Mouse (Mus musculus): ENCODE measurements around the gene Pip5k1a.
"Not testable (repeated sequence)": the region's sequence is repeated elsewhere in the genome, so short reads cannot be mapped to it uniquely, and the experiment has no call there.

Pip5k1a gene

DNA sequence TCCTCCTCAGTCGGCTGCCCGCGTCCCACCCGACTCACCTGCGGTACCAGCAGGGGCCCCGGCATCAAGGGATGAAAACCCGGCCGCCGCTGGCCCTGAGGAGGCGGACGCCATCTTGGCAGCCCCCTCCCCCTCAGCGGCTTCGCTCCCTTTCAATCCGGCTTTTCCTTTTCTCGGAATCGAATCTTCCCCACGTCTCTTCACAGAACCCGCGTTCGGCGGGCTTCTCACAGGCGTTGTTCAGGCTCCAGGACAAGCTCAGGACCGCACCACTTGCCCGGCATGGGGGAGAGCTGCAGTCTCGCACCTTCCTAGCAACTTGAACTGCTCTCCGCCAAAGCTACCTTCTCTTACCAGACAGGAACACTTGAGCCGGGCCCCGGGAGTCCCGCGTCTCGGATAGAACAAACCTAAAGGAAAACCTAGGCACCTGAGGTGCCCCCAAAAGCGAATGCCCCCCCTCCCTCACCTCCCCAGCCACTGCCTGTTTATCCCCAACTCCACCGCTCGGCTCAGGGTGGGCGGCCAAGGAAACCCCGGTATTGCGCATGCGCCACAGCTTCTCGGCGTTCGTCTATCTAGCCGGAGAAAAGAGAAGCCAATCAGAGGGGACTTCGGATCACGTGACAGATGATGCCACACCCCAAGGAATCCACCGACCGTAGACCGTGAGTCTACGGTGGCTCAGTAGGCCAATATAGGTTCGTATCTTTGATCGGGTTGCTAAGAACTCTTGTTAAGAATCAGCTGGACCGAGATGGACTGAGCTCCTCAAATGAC lies at the start of gene Pip5k1a:
TSS of gene Pip5k1a (minus strand) at position 593 of the 780 bp plus-strand sequence.
- DNase-seq (ENCODE audit: low spot score in 2 of 2) = peak; percentile 94 to 95

DNA sequence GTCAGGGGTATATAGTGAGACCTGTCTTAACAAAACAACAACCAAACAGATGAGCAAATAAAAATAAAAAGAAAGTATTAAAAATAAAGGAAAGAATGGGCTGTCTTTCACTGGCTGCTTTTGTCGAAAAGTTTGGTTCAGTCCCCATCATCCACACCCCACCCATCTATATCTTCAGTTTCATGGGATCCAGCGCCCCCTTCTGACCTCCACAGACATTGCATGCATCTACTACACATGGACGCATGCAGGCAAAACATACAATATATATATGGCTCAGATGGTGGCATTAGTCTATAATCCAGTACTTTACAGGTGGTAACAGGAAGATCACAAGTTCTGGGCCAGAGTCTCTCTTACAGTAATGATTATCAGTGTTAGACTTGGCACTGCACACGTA lies 47.1 kb upstream of the Pip5k1a start:
- no peak for DNase-seq (ENCODE audit: low spot score in 2 of 2)

DNA sequence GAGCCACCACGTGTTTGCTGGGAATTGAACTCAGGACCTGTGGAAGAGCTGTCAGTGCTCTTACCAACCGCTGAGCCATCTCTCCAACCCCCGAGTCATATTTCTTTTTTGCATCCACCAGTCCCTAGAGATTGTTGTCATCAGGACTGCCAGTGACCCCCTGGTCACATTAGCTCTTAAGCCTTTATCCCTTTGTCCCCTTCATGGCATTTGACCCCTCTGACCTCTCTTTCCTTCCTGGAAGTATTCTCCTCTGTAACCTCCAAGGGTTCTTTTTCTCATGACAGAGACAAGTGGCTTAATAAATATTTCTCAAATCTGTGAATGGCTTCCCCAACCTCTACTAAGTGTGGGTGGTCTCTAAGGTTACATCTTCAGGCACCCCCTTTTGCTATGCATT lies 41.2 kb upstream of the Pip5k1a start:
- no peak for DNase-seq (ENCODE audit: low spot score in 2 of 2)

DNA sequence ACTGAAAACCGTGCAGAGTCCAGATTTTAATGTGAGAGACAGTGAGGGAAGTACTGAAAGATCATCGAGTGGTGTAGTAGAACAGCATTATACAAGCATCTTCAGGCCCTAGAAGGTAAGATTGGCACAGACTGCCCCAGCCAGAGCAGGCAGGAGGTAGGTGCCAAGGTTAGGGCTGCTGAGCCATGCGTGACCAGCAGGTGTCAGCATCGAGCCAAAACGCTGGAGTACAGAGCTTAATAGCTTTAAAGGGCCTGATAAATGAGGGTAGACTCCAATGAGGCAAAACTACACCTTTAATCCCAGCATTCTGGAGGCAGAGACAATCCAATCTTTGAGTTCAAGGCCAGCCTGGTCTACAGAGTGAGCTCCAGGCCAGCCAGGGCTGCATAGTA lies 35.9 kb upstream of the Pip5k1a start:
- peak; percentile 56 to 70 for DNase-seq (ENCODE audit: low spot score in 2 of 2)

DNA sequence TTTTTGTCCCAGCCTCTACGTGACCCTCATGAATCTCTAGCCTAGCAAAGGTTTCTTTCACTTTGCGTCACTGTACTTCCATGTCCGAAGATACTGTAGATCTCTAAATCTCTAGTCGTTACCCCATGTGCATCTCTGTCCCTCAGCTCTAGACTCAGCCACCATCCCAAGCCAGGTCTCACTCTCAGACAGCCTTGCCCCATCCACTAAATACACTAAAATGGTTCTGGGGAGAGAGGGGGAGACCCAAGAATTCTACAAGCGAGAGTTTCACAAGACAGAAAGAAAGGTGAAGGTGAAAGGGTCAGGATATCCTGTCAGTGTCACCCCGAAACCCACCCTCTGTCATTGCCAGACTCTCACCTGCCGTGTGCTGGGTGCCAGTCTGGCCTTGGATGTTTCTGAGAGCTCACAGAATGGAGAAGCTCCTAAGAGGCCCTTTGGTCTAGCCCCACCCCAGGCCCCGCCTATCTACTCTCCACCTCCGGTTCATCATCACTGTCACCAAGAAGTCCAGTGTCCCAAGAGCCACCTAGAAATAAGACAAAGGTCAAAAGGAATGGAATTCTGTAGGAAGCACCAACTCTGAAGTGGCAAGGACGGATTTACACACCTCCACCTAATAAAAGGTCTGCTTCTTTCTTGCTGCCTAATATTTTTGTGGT lies 35.4 kb upstream of the Pip5k1a start, which contains the start of gene Tnfaip8l2:
TSS of gene Tnfaip8l2 (minus strand) at position 409 of the 665 bp plus-strand sequence.
- no peak for DNase-seq (ENCODE audit: low spot score in 2 of 2)

DNA sequence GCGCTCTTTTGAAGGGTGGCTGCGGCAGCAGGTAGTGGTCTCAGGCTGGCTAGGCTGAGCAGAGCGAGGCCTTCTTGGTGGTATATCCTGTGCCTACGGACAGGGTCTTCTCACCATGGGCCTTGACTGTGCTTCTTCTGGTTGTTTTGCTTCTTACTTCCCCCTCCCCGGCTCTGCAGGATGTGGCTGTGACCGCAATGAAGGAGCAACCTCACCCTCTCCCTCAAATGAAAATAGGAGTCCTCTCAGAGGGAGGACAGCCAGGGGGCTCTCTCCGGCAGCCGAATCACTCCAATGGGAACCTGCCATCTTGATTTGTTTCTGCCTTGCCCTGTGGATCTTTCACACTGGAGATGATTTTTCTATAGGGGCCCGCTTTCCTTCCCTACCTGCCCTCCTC lies 34.7 kb upstream of the Pip5k1a start:
- no peak for DNase-seq (ENCODE audit: low spot score in 2 of 2)

DNA sequence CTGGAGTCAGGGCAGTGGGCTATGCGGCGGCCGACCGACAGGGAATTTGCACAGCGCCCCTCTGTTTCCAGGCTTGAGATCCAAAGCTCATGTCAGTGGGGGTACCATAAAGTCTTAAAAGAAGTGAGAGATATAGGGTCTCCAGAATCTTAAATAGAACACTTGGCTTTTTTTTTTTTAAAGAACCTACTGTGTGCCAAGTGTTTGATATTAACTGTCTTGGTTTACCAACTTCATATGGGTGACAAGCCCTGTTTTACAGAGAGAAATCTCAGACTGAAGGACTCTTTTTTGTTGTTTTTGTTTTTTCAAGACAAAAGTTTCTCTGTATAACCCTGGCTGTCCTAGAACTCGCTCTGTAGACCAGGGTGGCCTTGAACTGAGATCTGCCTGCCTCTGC lies 34.1 kb upstream of the Pip5k1a start:
- no peak for DNase-seq (ENCODE audit: low spot score in 2 of 2)

DNA sequence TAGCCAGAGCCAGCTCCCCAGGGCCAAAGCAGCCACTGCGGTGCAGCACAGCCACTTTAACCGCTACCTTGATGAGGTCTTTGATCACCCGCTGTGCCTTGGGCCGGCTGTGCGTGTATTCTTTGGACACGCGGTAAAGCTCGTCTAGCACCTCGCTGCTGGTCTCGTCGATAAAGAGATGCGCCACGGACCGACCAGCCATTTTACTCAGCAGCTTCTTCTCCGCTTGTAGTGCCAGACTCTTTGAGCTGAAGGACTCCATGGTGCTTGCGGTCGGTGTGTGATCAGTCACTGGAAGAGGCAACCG lies 33.5 kb upstream of the Pip5k1a start:
- DNase-seq (ENCODE audit: low spot score in 2 of 2) = no peak

DNA sequence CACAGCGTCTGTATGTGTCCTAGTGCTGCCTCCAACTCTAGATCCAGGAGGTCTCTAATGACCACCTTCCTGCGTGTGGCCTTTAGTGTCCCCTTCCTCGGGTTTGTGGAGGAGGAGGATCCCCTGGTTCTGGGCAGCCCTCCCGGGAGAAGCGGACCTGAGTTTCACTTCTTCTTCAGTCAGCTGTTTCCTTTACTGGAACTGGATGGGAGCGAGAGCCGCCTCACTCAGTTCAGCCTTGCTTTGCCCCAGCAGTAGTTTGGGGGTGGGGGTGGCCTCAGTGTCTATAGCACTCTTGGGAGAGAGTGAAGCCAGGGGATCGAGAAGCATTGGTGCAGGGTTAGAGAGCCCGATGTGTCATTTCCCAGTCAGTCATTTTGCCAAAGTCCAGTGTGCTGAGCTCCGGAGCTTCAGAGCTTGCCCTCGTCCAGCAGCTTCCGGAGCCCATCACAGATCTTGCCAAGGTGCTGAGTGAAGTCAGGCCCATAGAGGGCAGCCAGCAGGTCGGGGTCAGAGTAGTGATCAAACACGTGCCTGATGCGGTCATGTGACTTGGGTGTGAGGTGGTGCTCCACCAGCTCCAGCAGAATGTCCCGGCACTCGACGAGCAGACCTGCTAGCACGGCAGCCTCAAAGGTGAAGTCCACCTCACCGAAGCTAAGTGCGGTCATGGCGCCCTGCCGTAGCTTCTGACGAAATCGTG lies 33.0 kb upstream of the Pip5k1a start:
- no peak for DNase-seq (ENCODE audit: low spot score in 2 of 2)

DNA sequence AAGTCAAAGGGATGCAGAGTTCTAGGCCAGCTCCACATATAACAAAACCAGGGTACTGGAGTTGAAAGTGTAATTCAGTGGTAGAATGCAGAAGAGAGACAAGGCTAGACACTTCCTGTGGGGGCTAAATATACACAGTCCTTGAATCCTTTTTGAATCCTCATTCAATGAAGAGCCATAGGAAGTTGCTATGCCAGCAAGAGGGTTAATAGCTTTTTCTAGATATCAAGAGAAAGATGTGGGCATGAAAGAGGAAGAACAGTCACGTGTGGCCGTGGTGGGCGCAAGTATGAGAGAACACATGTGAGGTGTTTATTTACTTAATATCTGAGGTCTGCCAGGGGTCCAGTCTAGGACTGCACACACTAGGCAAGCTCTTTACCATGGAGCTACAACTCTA lies 29.6 kb upstream of the Pip5k1a start:
- DNase-seq (ENCODE audit: low spot score in 2 of 2) = no peak

DNA sequence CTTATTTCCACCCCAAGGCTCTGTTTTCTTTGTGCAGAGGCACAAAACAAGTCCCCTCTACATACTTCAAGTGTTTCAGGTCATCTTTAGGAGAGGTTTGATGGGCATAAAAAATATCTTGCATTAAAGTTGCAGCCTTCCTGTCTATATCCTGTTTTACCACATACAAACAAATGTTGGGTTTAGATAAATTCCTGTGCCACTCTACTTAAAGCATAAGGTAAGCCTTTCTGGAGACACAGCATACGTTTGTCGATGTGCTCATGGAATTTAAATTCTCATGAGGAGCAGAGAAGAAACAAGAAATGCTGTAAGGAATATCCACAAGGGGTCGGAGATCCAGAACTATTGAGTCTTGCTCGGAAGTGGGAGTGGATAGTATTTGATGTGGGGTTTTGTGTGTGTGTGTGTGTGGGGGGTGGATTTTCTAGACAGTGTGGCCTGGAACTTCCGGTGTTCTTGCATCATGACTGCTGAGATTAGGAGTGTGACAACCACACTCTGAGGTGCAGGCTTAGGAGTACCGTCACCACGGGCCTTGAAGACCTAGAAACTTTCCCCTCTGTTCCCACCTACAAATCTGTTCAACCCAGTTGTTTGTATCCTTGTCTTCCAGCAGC lies 28.8 kb upstream of the Pip5k1a start:
- DNase-seq (ENCODE audit: low spot score in 2 of 2) = no peak

DNA sequence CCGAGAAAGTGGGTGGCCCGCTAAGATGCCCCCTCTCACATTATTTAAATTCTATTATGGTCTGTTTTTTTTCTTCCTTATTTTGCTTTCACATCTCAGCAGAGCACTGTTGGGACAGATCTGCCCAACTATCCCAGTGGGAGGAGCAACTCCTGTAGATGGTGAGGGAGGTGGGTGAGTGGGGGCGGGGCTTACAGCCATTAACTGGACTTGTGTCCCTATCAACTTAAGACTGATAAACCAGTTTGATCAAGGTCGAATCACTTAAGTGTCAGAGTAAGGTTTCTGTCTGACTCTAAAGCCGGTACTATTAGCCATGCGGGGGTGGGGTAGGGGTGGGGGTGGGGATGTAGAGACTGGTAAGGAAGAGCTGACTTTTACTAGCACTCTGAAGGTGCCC lies 28.3 kb upstream of the Pip5k1a start:
- DNase-seq (ENCODE audit: low spot score in 2 of 2) = peak in 1 of 2 experiments; percentile 46

DNA sequence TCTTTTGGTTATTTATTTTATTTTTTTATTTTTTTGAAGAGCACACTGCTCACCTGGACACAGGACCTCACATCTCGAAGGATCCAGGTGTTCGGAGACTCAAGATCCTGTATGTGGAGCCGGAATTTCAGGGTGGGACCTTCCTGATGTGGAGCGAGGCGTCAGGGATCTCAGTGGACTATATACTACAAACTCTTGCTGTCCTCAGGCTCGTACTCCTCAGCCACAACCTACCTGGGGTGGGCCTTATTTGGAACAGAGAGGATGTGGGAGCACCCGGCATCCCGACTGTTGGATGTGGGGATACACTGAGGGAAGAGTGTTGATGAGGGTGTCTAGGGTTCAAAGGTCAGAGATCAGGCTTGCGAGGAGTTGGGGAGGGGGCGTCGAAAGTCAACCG lies 27.4 kb upstream of the Pip5k1a start:
- not testable (repeated sequence) for DNase-seq (ENCODE audit: low spot score in 2 of 2)

DNA sequence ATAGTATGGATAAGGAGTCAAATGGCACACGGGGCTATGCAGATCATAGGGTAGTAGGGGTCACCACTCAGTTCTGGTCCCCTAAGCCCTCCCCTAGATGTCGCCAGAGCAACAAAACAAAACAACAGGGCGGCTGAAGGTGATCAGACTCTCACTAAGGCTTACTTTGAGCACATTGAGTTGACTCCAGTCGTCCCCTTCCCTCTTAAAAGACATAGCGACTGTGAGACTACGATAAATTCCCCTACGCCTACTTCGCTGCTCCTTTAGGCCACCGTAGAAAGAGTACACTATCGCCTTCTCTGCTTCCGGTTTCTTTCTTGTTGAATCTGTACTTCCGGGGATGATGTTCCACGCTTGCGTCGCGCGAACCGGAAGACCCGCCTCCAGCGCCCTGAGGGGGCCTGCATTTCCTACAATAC lies 27.0 kb upstream of the Pip5k1a start, which contains the start of the genes Scnm1 and Lysmd1:
TSS of gene Scnm1 (minus strand) at position 332 of the 422 bp plus-strand sequence.
TSS of gene Lysmd1 (plus strand) at position 409 of the 422 bp plus-strand sequence.
- DNase-seq (ENCODE audit: low spot score in 2 of 2) = peak; percentile 92 to 93

DNA sequence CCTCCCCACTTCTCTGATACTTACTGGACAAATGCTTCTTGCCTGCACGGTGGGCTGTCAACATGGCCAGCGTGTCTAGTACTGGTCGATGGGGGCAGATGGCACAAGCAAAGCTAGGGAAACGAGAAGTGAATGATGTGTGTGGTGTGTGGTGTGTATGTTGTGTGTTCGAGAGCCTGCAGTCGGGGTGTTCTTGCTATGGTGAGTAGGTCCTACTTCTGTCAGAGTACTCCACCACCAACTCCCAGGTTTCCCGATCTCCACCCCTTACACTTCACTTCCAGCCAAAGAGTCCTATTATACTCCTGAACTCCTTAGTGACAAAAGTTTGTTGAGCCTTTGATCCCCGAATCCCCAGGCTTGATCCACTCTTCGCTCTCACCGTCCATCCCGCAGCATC lies 26.4 kb upstream of the Pip5k1a start:
- no peak for DNase-seq (ENCODE audit: low spot score in 2 of 2)

DNA sequence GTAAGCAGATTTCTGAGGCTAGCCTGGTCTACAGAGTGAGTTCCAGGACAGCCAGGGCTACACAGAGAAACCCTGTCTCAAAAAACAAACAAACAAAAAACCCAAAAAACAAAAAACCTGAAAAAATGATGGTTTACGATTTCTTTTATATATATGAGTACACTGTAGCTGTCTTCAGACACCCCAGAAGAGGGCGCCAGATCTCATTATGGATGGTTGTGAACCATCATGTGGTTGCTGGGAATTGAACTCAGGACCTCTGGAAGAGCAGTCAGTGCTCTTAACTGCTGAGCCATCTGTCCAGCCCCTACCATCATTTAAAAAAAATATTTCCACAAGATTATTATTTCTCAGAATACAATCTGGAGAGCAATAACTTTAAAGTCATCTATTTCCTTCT lies 25.7 kb upstream of the Pip5k1a start:
- DNase-seq (ENCODE audit: low spot score in 2 of 2) = not testable (repeated sequence)

DNA sequence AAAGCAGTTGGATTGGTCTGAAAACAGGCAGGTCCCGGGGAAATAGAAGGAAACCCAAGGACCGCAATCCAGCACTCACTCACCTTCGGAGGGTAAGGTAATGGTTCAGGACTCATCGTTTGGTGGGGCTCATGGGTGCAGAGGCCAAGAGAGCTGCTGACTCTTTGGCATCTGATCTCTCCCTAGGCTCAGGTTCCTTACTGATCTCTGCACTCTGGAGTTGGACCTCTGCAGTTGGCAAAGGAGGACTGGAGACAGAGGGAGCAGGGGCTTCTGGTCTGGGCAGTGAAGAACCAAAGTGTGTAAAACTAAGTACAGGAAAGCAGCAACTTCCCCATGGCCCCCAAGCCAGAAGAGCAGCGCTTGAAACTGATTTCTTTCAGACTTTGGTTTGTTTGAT lies 23.4 kb upstream of the Pip5k1a start:
- DNase-seq (ENCODE audit: low spot score in 2 of 2) = no peak

DNA sequence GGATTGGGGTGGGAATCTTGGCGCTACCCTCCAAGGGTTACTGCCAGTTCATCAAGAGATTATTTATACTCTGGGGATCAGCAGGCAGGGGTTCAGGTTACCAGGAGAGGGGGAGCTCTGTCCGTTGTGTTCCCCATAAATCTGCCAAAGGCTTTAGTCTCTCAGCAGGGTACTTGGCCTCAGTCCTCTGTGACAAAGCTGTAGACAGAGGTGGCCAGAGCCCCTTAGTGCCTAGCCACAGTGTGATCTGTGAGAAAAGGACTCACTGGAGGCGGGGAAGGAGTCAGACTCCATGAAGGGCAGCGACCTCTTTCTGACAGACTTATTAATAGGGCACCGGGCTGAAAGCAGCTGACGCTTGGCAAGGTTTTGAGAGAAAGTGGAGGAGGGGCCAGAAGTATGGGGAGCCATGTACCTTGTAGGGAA lies 22.5 kb upstream of the Pip5k1a start:
- DNase-seq (ENCODE audit: low spot score in 2 of 2) = no peak

DNA sequence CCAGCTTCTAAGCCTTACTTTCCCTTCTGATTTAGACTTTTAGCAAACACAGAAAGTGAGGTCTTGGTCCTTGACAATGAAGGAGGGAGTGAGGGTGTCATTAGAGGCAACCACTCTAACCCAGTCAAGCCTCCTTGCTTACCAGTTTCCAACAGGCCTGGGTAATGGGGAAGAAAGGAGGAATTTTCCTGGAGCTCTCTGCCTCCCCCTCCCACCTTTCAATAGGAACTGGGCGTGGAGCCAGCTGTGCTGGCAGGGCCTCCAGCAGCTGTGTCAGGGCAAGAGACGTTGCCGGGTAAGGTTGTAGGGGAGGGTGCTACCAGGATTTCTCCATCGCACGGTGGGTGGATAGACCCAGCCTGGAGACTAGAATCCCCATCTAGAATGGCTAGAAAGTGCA lies 18.2 kb upstream of the Pip5k1a start:
- DNase-seq (ENCODE audit: low spot score in 2 of 2) = no peak

DNA sequence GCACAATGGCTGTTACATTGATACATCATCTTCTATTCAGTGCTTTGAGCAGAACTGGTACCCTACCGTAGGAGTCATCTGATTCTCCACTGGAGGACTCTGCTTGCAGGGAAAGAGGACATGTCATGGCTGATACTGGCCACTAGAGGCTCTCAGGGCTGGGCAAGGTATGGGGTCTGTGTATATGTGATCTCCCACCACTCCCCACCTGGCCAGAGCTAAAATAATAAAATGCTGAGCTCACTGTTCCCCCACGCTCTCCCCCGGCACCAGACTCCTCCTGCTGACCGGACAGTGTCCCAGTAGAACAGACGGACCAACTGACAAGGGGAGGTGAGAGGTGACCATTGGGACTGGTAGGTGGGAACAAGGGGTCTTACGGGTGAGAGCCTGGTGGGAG lies 17.5 kb upstream of the Pip5k1a start, which contains the start of gene Tmod4:
TSS of gene Tmod4 (plus strand) at position 231 of the 400 bp plus-strand sequence.
- DNase-seq (ENCODE audit: low spot score in 2 of 2) = no peak

DNA sequence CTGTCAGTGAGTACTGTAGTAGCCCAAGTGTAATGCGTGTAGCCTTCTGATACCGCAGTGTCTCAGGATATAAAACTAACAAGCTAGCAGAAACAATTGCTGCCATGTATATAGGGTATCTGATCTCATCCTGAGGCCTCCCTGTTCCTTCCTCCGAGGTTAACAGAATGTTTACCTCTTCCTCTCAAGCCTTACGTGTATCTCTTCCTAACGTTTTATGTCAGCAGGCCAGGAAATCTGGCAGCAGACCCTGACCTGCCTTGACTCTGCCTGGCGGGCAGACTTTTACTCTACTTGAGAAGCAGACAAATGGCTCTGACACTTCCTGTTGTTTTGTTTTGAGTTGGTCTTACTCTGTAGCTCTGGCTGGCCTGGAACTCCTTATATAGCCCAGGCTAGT lies 14.8 kb upstream of the Pip5k1a start:
- DNase-seq (ENCODE audit: low spot score in 2 of 2) = no peak

DNA sequence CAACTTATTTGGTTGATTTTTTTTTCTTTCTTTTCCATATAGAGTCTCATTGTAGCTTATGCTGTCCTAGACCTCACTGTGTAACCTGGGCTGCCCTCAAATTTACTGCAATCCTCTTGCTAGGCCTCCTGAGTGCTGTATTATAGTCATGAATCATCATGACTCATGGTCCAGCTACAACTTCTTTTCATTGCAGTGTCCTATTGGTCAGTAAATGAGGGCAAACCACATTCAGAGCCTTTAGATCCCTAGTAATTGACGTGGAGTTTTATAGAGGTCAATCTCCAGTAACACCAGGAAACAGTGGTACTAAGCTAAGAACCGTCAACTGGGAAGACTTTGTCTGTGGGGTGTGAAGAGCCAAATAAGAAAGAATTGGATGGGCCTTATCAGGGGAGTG lies 11.0 kb upstream of the Pip5k1a start:
- no peak for DNase-seq (ENCODE audit: low spot score in 2 of 2)

Measured in right cerebral cortex, postnatal 36 days (tissue).